Mouse (Mus musculus): ENCODE measurements at regions not wholly inside any gene's neighbourhood (a gene's known extent, or its start where the extent isn't known, plus 50 kb on each side); places are given as distances from the start of the nearest gene placed in this dataset.

- DNase-seq (ENCODE audit: low read depth, low spot score): no peak
Measured at GRCm38 (mm10) chr1:77148052-77148451, 366.8 kb downstream of the Epha4 start.

GRCm38 (mm10) chr1:77168316-77168715, 346.6 kb downstream of the Epha4 start:
- no peak for DNase-seq (ENCODE audit: low read depth, low spot score)

- DNase-seq (ENCODE audit: low read depth, low spot score): no peak
Measured at GRCm38 (mm10) chr1:77172463-77172862, 342.4 kb downstream of the Epha4 start.

- DNase-seq (ENCODE audit: low read depth, low spot score): no peak
Measured at GRCm38 (mm10) chr1:77174801-77175200, 340.1 kb downstream of the Epha4 start.

DNA sequence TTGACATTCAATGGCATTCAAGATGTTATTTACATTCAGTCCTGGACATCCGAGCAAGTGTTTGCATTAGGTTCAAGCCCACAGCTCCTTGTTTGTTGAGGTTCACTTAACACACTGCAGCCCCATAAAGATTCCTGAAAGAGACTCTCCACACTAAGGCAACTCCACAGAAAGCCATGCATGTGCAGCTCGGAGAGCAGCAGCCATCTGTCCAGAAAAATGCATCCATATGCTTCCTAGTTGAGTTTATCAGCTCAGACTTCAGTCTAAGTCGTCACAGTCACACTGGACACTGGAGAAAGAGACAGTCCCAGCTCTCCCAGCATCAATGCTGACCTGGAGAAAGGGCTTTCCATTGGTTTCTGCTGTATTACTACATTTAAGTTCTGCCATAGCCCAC, 339.7 kb downstream of the Epha4 start:
- DNase-seq (ENCODE audit: low read depth, low spot score): no peak

GRCm38 (mm10) chr1:77176516-77176915, 338.4 kb downstream of the Epha4 start:
- no peak for DNase-seq (ENCODE audit: low read depth, low spot score)

GRCm38 (mm10) chr1:77183965-77184364, 330.9 kb downstream of the Epha4 start:
- DNase-seq (ENCODE audit: low read depth, low spot score): no peak

GRCm38 (mm10) chr1:77190141-77190540, 324.7 kb downstream of the Epha4 start:
- DNase-seq (ENCODE audit: low read depth, low spot score): no peak

GRCm38 (mm10) chr1:77201321-77201917, 313.5 kb downstream of the Epha4 start:
- no peak for DNase-seq (ENCODE audit: low read depth, low spot score)

DNA sequence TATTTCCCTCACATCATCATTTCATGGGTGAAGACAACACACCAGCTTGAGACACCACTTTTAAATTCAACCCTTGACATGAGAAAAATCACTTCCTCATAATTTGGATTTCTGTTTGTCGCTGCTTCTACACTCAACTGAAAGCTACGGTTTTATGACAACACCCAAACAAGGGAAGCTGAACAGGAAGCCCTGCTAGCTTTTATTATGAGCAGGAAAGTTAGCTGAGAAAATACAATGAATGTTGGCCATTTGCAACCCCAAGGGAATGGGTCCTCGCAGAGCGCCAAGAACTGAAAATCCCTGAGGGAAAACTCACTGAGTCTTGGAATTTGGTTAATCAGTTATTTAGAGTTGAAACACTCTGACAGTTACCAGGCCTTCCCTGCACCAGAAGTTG, 311.9 kb downstream of the Epha4 start:
- no peak for DNase-seq (ENCODE audit: low read depth, low spot score)

DNA sequence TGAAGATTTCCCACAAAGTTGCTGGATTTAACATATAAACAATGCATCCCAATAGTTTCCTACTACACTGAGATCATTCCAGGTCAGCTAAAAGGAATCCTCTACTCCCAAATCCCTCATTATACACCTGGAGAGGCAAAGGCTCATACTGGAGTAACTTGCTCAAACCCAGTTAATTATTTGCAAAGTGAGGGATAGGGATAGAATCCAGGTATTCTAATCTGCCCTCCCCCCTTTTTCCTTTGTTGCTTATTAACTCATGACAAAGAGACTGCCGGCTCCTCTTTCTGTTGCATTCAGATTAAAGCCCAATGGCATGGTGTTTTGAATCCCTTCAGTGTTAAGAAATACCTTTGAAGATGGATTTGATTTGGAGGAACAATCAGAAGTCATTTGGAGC, 308.4 kb downstream of the Epha4 start:
- no peak for DNase-seq (ENCODE audit: low read depth, low spot score)

GRCm38 (mm10) chr1:77209395-77209794, 305.5 kb downstream of the Epha4 start:
- no peak for DNase-seq (ENCODE audit: low read depth, low spot score)

DNA sequence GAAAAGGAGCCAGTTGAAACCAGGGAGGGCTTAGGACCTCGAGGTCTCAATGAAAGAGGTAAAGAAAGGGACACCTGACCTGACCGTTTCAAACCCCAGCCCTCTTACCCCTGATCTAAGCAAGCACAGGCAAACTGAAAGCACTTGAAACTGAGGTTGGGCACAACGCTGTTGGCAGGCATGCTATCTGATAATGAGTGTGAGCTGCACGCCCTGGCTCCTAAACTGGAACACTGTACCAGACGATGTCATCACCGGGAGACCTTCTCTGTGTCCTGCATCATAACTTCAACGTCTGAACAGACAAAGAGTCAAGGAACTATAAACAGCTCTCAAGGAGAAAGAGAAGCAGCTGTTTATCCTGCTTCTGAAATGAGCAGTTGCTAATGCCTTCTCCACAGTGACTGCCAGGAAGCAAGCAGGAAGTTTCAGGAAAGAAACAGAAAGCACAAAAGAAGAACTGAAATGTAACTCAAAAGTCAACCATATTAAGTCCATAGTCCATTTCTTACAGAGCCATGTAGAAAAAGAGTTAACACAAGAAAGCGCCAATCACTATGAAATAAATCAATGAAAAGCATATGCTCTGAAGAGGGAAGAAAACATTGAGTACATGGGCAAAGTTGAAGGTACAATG, 301.3 kb downstream of the Epha4 start:
- DNase-seq (ENCODE audit: low read depth, low spot score): no peak

DNA sequence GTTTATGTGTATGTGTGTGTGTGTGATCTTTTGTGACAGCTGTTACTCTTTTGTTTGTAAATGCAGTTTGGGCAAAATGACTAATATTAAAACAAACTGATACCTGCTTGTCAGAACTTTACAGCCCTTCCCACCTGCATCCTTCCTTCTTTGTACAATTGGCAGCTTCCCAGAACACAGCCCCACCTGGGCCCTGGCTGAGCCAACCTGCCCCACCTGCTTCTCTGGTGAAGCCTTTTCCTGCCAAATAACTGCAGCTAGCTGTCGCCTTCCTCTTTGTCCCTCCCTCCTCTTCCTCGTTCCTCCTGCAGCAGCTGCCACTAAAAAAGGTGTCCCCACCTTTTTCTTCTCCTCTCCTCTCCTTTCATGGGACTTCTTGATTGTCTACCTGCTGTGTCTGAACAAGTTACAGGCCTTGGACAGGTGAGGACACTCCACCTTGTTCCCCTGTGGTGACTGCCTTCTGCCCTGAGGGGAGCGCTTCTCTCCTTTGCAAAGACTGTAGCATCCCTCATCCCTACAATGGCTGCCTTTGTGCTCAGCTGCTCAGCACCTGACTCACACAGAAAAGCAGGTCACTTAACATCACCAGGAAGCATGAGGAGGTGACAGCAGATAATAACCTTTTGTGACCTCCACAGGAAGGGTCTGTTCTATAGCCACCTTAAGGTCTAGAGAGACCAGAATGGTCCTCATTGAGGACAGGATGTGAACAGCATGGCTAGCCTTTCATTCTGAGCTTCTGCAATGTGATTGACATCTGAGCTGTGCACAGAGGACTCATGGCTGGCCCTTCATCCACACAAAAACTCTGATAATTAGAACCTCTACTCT, 295.2 kb downstream of the Epha4 start:
- DNase-seq (ENCODE audit: low read depth, low spot score): no peak

DNA sequence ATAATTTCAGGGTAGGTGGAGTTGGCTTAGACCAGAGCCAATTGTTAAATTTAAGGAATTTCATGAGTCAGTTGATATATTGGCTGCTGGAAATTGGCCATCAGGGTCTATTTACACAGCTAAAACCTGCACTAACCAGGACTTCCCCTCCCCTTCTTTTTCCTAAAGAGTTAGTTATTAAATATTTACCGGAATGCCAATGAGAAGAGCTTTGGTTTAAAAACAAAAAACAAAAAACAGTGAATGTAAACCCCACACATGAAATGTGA, 294.6 kb downstream of the Epha4 start:
- DNase-seq (ENCODE audit: low read depth, low spot score): no peak

GRCm38 (mm10) chr1:77220783-77221182, 294.1 kb downstream of the Epha4 start:
- DNase-seq (ENCODE audit: low read depth, low spot score): no peak

- no peak for DNase-seq (ENCODE audit: low read depth, low spot score)
Measured at GRCm38 (mm10) chr1:77221900-77222299, 293.0 kb downstream of the Epha4 start.

- no peak for DNase-seq (ENCODE audit: low read depth, low spot score)
Measured at GRCm38 (mm10) chr1:77226546-77226945, 288.3 kb downstream of the Epha4 start.

DNA sequence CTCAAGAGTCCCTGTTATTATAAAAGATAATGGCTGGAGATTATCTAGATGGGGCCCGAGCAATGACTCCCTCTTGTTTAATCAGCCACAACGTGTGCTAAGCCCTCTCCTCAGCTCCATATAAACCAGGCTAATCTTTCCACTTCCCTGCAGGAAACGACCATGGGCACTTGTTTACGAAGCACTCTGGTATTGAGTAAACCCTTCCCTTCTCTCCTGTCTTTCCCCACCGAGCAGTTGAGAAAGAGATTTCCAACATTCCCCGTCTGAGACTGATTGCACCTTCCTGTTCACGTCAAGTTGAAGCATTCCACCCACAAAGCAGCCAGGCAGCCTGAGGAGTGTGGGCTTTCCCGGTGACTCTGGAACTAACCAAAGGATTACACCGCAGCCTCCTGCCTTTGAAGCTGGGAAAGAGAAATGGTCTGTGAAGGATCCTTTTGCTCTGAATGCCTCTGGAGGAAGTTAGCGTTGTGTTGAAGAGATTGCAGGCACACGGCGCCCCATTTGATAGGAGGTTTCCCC, 287.8 kb downstream of the Epha4 start:
- DNase-seq (ENCODE audit: low read depth, low spot score): no peak

GRCm38 (mm10) chr1:77227800-77228199, 287.1 kb downstream of the Epha4 start:
- DNase-seq (ENCODE audit: low read depth, low spot score): no peak

DNA sequence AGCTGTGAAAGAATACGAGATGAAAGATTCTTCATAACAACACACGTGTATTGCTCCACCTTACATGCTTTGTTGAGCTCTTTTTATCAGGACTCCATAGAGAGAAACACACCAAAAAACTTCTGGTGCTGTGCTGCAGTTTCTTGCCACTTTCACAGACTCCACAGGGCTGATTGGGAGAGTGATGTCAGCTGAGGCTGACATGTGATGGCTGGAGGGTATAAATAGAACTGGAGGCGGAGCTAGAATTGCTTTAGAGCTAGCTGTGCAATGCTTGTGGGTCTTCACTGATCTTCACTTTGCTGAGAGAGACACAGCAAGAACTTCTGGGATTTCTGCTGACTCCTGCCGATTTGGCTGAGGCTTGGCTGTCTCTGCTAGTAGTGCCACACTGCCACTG, 285.3 kb downstream of the Epha4 start:
- no peak for DNase-seq (ENCODE audit: low read depth, low spot score)

GRCm38 (mm10) chr1:77233010-77233409, 281.9 kb downstream of the Epha4 start:
- DNase-seq (ENCODE audit: low read depth, low spot score): no peak

DNA sequence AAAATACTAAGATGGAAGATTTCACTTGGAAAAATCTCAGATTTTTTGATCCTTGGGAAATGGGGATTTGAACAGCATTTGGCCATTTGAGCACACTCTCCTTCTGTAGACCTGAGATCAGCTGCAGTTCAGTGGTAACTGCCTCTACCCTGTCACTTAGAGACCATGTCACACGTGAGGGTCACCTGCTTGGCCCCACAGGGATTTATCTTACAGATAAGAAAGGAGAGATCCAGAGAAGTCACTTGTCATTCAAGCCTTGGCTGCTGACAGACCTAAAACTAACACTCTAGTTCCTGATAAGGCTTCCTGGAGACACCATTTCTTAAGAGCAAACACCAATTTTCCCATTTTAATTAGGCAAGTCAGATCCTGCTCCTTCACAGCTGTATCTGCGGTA, 270.2 kb downstream of the Epha4 start:
- no peak for DNase-seq (ENCODE audit: low read depth, low spot score)
